Comparison of ENCODE assay signal across 8 mouse cellular contexts in the genomic region with DNA sequence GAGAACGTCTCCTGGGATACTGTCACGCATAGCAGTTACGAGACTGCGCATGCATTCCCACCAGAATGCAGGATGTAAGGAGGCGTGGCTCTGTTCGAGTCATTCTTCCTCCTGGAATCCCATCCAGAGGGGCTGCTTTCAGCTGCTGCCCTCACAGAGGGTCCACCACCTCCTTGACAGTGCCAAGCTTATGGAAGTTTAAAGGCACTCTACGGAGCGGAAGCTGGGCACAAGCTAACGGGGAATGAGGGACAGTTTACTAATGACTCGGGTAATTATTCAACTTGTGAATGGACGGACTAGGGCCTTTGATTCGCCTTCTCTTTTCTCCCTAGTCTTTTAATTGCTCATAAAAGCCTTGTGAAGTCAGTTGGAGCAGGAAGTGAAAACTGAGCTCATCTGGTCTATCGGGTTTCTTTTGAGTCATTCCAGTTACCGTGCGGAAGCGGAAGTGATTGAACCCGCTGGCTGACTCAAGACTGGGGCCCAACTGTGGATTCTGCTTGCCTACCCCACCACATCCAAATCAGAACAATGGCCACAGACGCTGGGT.
DNase-seq lines count a peak whose midpoint lies in the region; ATAC-seq lines count a peak whose summit lies in the region.

No protein-coding gene starts in this region.

- peaks cover 7% of the 10 kb centered on the region; the same call in 1 of the 2 replicates for H3K4me1 ChIP-seq in hindbrain, embryonic 15.5 days (replicated peaks)
- H3K4me1 ChIP-seq in liver, embryonic 15.5 days (replicated peaks), result peaks cover 3% of the 10 kb centered on the region; the same call in 1 of the 2 replicates

- no peaks in the 10 kb centered on the region for H3K27me3 ChIP-seq in hindbrain, embryonic 15.5 days
- no peaks in the 10 kb centered on the region for H3K27me3 ChIP-seq in liver, embryonic 15.5 days

- H3K4me2 ChIP-seq in hindbrain, embryonic 15.5 days, result peak overlapping the region; percentile 63
- peak overlapping the region; percentile 39 for H3K4me2 ChIP-seq in liver, embryonic 15.5 days

- peak overlapping the region; percentile 30 for H3K4me3 ChIP-seq in hindbrain, embryonic 15.5 days
- H3K4me3 ChIP-seq in liver, embryonic 15.5 days (replicated peaks), result no peak overlapping the region

- no peaks in the 10 kb centered on the region for H3K9me3 ChIP-seq in hindbrain, embryonic 15.5 days
- no peaks in the 10 kb centered on the region for H3K9me3 ChIP-seq in liver, embryonic 15.5 days (replicated peaks)

- ATAC-seq in frontal cortex, adult (ENCODE audit: low TSS enrichment), result peak; percentile 54
- peak; percentile 93 for ATAC-seq in hindbrain, embryonic 15.5 days (ENCODE audit: low FRiP score, low read depth)
- ATAC-seq in liver, embryonic 15.5 days (ENCODE audit: insufficient read depth), result no peak
- ATAC-seq in neutrophil, adult 5-6 weeks (ENCODE audit: extremely low read depth, insufficient number of reproducible peaks, low FRiP score, poor library complexity, severe bottlenecking), result peak; percentile 84

- H3K9ac ChIP-seq in hindbrain, embryonic 15.5 days, result peak overlapping the region; percentile 6; the same call in 1 of the 2 replicates
- H3K9ac ChIP-seq in liver, embryonic 15.5 days, result no peak overlapping the region

- peak overlapping the region; percentile 46 for H3K27ac ChIP-seq in hindbrain, embryonic 15.5 days (replicated peaks)
- no peak overlapping the region for H3K27ac ChIP-seq in liver, embryonic 15.5 days (replicated peaks)

- 22% methylated on average over 18 of the region's 18 CpGs for WGBS in hindbrain, embryonic 15.5 days
- WGBS in liver, embryonic 15.5 days (ENCODE audit: insufficient replicate concordance), result 22% methylated on average over 18 of the region's 18 CpGs

- no peak for DNase-seq in frontal cortex, postnatal 14 days (ENCODE audit: low spot score in 2 of 2)
- peak; percentile 94 for DNase-seq in 416B (ENCODE audit: low read depth)
- peak; percentile 42 for DNase-seq in embryo, embryonic 9.5 days (ENCODE audit: extremely low spot score)
- DNase-seq in adrenal gland, postnatal 4 days (ENCODE audit: low spot score in 2 of 2), result no peak

- no peaks in the 10 kb centered on the region for H3K36me3 ChIP-seq in hindbrain, embryonic 15.5 days
- H3K36me3 ChIP-seq in liver, embryonic 15.5 days (replicated peaks), result no peaks in the 10 kb centered on the region

Comparison
In these comparisons a context has a peak if more than half of its experiments do, and no peak if none do; other contexts are left out.
1. DNase-seq: peak in 416B (single experiment) and embryo, embryonic 9.5 days (single experiment); none in frontal cortex, postnatal 14 days (0 of 2) and adrenal gland, postnatal 4 days (0 of 2).